Mouse (Mus musculus) neural tube, embryonic 12.5 days (tissue): ENCODE measurements around the gene Ablim2. TPM values are rescaled to one million over a fixed set of nuclear protein-coding genes. Genes with fewer than 3 reads are reported as not detected.

ENCODE experiments used
- ATAC-seq: fragments of 200-750 bp; cut with Nextera tagmentation; 2 replicates; pipeline ENCODE4 v1.8.0; 2017; ENCODE audit warnings: low read depth, mild to moderate bottlenecking, moderate TSS enrichment, moderate library complexity; ENCODE audit not compliant: low FRiP score
- H3K27ac ChIP-seq: fragments of 300-500 bp; sonication (generic); 2 replicates; pipeline ENCODE4 v1.5.1; 2016
- H3K27me3 ChIP-seq: fragments of 300-500 bp; sonication (generic); replicated peaks from 2 replicates; pipeline ENCODE4 v1.6.1; 2016; ENCODE audit warnings: mild to moderate bottlenecking
- H3K36me3 ChIP-seq: fragments of 300-500 bp; sonication (generic); 2 replicates; pipeline ENCODE4 v1.6.1; 2016; ENCODE audit warnings: mild to moderate bottlenecking
- H3K4me1 ChIP-seq: fragments of 300-500 bp; sonication (generic); 2 replicates; pipeline ENCODE4 v1.6.1; 2016
- H3K4me2 ChIP-seq: fragments of 300-500 bp; sonication (generic); replicated peaks from 2 replicates; pipeline ENCODE4 v1.6.1; 2016; ENCODE audit warnings: mild to moderate bottlenecking
- H3K4me3 ChIP-seq: fragments of 300-500 bp; sonication (generic); 2 replicates; pipeline ENCODE4 v1.5.1; 2016
- H3K9ac ChIP-seq: fragments of 300-500 bp; sonication (generic); 2 replicates; pipeline ENCODE4 v1.6.1; 2016; ENCODE audit warnings: mild to moderate bottlenecking
- H3K9me3 ChIP-seq: fragments of 300-500 bp; sonication (generic); 2 replicates; pipeline ENCODE4 v1.6.1; 2016; ENCODE audit warnings: mild to moderate bottlenecking
- WGBS: fragments of 180-500 bp; shearing (Covaris S2); methylation state at CpG from one replicate; pipeline ENCODE4 v1.1.7; 2016; 5-methylcytosine and 5-hydroxymethylcytosine counted together
- polyA plus RNA-seq: library from polyadenylated mRNA; unstranded; fragments of >200 nt; fragmentation: Nextera tagmentation; extraction: Ambion mirVana; gene quantifications from 2 replicates; pipeline ENCODE4 v1.2.1, GENCODE M21; 2016

Ablim2 gene
- polyA plus RNA-seq, 1 experiment from 2014 or later, result 4.4 TPM

DNA sequence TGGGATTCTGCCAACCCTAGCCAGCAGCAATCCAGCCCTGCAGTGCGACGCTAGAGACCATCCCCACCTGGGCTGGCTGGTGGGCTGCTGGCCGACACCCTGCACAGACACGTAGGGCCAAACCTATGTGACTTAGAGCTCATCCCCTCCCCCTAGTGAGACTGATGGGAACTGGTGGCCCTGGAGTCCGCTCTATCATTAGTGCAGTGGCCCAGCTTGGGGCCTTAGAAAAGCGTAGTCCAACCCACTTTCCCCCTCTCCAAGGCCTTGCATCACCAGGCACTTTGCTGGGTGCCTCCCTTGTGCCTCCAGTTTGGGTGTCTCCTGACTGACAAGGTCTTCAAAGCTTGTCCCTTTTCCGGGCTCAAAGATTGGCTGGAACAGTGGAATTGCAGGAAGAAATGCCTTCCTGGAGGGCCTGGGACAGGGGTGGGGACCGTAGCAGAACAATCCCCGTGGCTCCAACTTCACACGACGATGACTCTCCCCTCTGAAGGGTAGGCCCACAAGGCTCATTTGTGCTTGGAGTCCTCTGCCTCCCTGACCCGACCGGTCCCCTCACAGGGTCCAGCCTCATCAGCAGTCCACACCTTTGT, 16.4 kb upstream of the Ablim2 start:
- Histone ChIP-seq H3K36me3 (no peaks in the 10 kb centered on the region), H3K4me2 (no peak overlapping the region), H3K27ac (no peak overlapping the region), H3K4me3 (no peak overlapping the region), H3K9me3 (no peaks in the 10 kb centered on the region), H3K4me1 (no peaks in the 10 kb centered on the region), H3K27me3 (peaks cover 18% of the 10 kb centered on the region), H3K9ac (no peak overlapping the region)
- WGBS, result 45% methylated on average over 13 of the region's 13 CpGs
- no peak for ATAC-seq

DNA sequence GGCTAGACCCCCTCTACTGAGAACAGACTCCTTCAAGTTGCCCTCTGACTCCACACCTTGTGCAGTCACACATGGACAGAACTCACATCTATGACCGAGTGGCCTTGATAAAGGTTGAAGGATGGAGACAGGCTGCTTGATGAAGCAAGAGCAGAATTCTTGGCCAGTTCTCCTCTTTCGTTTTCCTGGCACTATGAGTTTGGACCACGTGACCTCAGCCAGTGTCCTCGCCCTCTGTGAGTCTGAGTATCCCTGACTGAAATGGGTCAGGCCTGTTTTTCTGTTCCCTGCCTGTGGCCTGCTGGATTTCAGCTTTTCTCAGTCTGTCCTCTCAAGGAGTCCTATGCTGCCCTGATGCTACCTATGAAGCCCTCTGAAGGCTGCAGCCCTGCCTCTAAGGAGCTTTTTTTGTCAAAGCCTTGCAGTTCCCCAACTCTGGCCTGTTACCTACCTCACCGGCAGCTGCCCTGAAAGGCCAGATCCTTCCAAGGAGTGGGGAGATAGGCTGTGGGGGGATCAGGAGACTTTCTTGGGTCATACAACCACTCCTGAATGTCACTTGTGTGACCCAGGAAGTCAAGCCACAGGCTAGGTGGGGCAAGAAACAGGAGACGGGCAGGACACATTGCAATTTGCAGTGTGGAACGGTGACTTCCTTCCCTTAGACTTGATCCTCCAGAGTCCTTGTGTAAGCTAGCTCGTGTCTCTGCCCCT, 14.3 kb upstream of the Ablim2 start:
- H3K9me3 ChIP-seq, result no peaks in the 10 kb centered on the region
- H3K9ac ChIP-seq, result no peak overlapping the region
- H3K4me3 ChIP-seq, result no peak overlapping the region
- H3K27me3 ChIP-seq, result peaks cover 18% of the 10 kb centered on the region
- no peaks in the 10 kb centered on the region for H3K4me1 ChIP-seq
- WGBS, result 80% methylated on average over 8 of the region's 8 CpGs
- no peak overlapping the region for H3K4me2 ChIP-seq
- no peaks in the 10 kb centered on the region for H3K36me3 ChIP-seq
- ATAC-seq, result no peak
- no peak overlapping the region for H3K27ac ChIP-seq

DNA sequence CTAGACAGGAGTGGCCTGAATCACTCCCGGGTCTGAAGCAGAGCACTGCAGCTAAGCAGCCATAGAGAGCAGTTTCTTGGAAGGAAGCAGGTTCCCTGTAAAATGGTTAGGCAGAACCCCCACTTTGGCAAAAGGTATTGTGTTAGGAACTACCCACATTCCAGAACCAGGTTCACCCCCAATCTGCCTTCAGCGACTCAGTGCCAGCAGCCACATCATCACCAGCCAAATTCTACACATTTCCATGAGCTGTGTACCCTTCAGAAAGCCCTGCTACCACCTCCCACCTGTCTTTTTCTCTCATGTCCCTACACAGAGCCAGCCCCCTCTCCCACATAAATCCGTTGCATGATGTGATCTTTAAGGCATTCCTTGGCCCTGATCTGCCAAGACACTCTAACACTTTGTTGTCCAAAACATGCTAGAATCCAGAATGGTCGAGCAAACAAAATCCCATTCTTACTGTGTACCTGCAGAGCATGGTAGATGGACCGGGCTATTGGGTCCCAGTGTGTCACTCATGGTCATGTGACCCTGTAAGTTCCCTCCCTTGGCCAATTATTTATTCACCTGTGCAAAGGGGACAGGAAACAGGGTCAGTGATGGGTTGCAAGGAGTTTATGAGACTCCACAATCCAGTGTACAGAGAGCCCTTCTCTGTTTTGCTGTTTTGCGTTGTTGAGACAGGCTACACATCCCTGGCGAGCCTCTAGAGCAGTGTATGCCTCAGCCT, 13.5 kb upstream of the Ablim2 start:
- Histone ChIP-seq H3K27ac (no peak overlapping the region), H3K4me3 (no peak overlapping the region), H3K9ac (no peak overlapping the region), H3K9me3 (no peaks in the 10 kb centered on the region), H3K27me3 (peaks cover 18% of the 10 kb centered on the region), H3K4me1 (no peaks in the 10 kb centered on the region), H3K4me2 (no peak overlapping the region), H3K36me3 (no peaks in the 10 kb centered on the region)
- ATAC-seq, result no peak
- 87% methylated on average over 7 of the region's 7 CpGs for WGBS

DNA sequence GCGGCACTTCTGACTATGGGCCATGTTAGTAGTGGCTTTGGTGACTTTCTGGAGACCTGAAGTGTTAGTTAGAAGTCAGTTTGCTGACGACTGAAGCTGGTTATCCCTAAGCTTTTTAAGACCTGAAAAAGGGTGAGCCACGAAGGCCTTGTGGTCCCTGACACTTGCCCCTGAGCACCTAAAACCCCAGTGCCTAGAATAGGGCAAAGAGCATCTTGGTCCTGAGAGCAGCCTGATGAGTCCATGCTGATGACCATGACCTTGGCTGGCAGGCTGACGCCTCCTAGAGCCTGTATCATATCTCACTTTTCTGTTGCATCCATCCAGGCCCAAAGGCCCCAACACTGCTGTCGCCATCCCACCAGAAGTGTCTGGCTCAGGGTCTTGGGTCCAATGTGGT, 12.3 kb upstream of the Ablim2 start:
- no peak for ATAC-seq
- WGBS, result 86% methylated on average over 5 of the region's 5 CpGs
- H3K27ac ChIP-seq, result no peak overlapping the region

DNA sequence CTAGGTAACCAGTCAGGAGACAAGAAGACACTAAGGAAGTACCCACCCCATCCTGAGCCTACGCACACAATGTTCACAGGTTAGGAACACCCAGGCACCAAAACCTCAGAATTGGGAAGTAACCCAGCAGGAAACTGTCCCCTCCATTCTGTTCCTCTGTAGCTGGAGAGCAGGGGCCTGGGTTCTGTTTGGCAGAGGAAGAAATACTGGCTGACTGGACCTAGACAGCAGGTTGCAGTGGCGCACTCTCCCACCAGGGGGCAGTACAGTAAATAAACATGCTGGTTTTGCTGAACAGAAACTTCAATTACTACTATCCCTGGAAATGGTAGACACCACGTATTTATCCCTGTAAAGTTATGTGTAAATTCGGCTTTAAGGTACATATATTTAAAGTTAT, 10.8 kb upstream of the Ablim2 start:
- no peaks in the 10 kb centered on the region for H3K27me3 ChIP-seq
- 29% methylated on average over 4 of the region's 4 CpGs for WGBS
- no peak overlapping the region for H3K27ac ChIP-seq
- H3K4me3 ChIP-seq, result no peak overlapping the region
- H3K4me1 ChIP-seq, result no peaks in the 10 kb centered on the region
- H3K9ac ChIP-seq, result no peak overlapping the region
- no peaks in the 10 kb centered on the region for H3K9me3 ChIP-seq
- no peaks in the 10 kb centered on the region for H3K36me3 ChIP-seq
- H3K4me2 ChIP-seq, result no peak overlapping the region
- ATAC-seq, result no peak

More for the DNA sequence above, 12.3 kb upstream of the Ablim2 start:
- H3K4me2 ChIP-seq, result no peak overlapping the region
- no peaks in the 10 kb centered on the region for H3K4me1 ChIP-seq
- no peaks in the 10 kb centered on the region for H3K9me3 ChIP-seq
- no peak overlapping the region for H3K4me3 ChIP-seq
- peaks cover 7% of the 10 kb centered on the region for H3K27me3 ChIP-seq
- no peak overlapping the region for H3K9ac ChIP-seq
- H3K36me3 ChIP-seq, result no peaks in the 10 kb centered on the region

DNA sequence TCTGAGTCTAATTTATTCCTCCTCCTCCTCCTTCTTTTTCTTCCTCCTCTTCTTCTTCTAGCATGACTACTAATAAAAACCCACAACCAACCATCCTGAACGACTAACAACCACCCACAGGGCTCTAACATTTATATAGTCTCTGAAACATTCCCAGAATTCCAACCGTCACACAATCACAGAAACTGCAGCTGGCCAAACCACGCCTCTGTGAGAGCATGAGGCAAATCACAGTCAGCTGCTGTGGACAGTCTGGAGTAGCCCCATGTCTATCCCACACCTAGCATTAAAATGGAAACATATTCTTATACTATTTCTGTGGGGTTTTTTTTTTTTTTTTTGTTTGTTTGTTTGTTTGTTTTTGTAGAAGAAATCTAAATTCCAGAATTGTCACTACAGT, 8.3 kb upstream of the Ablim2 start:
- H3K9ac ChIP-seq, result no peak overlapping the region

DNA sequence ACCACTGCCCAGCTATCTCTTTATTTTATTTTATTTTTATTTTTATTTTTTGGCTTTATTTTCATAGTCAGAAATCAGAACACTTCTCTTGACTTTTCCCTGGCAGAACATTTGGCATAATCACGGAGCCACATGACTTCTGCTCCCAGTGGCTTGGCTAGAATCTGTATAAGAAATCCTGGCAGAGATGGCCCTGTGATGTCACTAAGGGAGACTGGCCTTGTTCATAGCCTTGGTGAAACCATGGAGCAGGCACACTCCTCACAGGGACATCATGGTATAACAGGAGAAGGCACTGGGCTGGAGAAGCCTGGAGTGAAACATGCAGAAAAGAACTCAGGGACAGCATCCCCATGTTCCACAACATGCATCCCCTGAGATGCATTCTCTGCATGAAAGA, 7.7 kb upstream of the Ablim2 start:
- no peaks in the 10 kb centered on the region for H3K27me3 ChIP-seq
- no peak overlapping the region for H3K4me3 ChIP-seq
- H3K9me3 ChIP-seq, result no peaks in the 10 kb centered on the region
- no peak for ATAC-seq
- no peak overlapping the region for H3K4me2 ChIP-seq
- H3K9ac ChIP-seq, result no peak overlapping the region
- H3K27ac ChIP-seq, result no peak overlapping the region
- no peaks in the 10 kb centered on the region for H3K36me3 ChIP-seq
- no peaks in the 10 kb centered on the region for H3K4me1 ChIP-seq
- WGBS, result 88% methylated on average over 1 of the region's 1 CpGs

More for the DNA sequence above, 8.3 kb upstream of the Ablim2 start:
- Histone ChIP-seq H3K36me3 (no peaks in the 10 kb centered on the region), H3K9me3 (no peaks in the 10 kb centered on the region), H3K4me2 (no peak overlapping the region), H3K27me3 (no peaks in the 10 kb centered on the region), H3K27ac (no peak overlapping the region), H3K4me1 (no peaks in the 10 kb centered on the region), H3K4me3 (no peak overlapping the region)
- WGBS, result 51% methylated on average over 3 of the region's 3 CpGs
- no peak for ATAC-seq

DNA sequence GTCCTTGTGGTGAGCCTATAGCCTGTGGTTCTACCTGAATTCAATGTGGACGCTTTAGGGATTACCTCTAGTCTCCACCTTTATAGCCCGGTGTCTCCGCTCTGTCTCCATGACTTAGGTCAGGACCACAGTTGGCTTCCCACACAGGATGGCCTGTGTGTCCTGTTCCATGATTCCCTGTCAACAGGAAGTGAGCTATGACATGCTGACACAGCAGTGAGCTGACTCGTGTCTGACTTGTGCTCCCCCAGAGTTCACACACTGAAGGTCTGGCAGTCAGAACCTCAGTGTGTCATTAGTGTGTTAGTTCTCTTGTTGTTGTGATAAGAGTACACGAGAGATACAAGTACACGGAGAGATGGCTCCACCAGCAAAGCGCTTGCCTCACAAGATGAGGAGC, 6.7 kb upstream of the Ablim2 start:
- 83% methylated on average over 7 of the region's 7 CpGs for WGBS
- no peaks in the 10 kb centered on the region for H3K36me3 ChIP-seq
- no peaks in the 10 kb centered on the region for H3K27me3 ChIP-seq
- no peak for ATAC-seq
- H3K9ac ChIP-seq, result no peak overlapping the region
- no peak overlapping the region for H3K27ac ChIP-seq
- no peaks in the 10 kb centered on the region for H3K4me1 ChIP-seq
- H3K4me2 ChIP-seq, result no peak overlapping the region
- H3K9me3 ChIP-seq, result no peaks in the 10 kb centered on the region
- H3K4me3 ChIP-seq, result no peak overlapping the region

DNA sequence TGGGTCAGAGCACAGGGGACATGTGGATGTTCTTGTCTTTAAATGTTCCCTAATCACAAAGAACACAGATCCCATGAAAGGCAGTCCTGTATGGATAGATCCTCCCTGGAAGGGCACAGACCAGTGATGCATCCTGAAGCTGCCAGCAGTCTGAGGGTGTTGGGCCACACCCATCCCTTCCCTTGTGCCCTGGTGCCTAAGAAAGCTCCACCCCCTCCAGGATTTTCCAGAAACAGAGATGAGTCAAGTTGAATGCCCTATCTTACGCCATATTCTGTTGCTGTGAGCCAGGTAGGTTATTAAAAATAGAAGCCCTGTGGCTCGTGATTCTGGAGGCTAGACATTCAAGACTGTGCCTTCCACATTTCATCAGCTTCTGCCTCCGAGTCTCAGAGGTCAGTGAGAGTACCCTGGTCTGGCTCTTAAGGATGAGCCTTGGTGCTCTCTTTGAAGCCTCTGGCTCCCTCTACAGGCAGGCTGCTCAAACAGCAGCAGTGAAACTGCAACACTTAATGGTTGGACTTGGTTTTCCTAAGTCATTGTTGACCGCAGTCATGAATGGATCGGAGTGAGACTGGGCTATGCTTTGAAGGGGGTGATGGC, 2.4 kb upstream of the Ablim2 start:
- 21% methylated on average over 5 of the region's 5 CpGs for WGBS
- no peak overlapping the region for H3K9ac ChIP-seq

DNA sequence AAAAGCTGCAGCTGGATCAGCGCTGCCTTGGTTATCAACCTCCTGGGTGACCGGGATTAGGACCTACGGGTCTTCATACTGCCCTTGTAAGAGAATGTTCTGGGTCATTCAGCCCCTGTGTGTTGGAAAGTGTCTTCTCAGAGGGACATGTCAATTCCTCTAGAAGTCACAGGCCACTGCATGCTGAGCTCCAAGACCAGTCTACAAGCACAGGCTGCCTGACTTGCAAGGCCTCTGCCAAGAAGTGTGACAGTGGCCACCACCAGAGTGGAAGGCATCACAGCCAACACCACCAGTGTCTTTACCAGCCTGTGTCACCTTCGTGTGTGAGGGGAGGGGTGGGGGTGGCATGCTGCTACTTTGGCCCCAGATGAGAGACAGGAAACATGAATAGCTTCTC, 1.7 kb upstream of the Ablim2 start:
- ATAC-seq, result no peak
- Histone ChIP-seq H3K4me3 (no peak overlapping the region), H3K4me1 (peaks cover 11% of the 10 kb centered on the region), H3K27me3 (peaks cover 31% of the 10 kb centered on the region), H3K4me2 (no peak overlapping the region), H3K27ac (no peak overlapping the region), H3K9ac (no peak overlapping the region), H3K36me3 (no peaks in the 10 kb centered on the region), H3K9me3 (no peaks in the 10 kb centered on the region)
- 68% methylated on average over 4 of the region's 4 CpGs for WGBS

More for the DNA sequence above, 2.4 kb upstream of the Ablim2 start:
- H3K4me3 ChIP-seq, result no peak overlapping the region
- H3K27ac ChIP-seq, result no peak overlapping the region
- H3K4me1 ChIP-seq, result peaks cover 11% of the 10 kb centered on the region
- peaks cover 26% of the 10 kb centered on the region for H3K27me3 ChIP-seq
- ATAC-seq, result no peak
- no peaks in the 10 kb centered on the region for H3K36me3 ChIP-seq
- H3K4me2 ChIP-seq, result no peak overlapping the region
- H3K9me3 ChIP-seq, result no peaks in the 10 kb centered on the region

DNA sequence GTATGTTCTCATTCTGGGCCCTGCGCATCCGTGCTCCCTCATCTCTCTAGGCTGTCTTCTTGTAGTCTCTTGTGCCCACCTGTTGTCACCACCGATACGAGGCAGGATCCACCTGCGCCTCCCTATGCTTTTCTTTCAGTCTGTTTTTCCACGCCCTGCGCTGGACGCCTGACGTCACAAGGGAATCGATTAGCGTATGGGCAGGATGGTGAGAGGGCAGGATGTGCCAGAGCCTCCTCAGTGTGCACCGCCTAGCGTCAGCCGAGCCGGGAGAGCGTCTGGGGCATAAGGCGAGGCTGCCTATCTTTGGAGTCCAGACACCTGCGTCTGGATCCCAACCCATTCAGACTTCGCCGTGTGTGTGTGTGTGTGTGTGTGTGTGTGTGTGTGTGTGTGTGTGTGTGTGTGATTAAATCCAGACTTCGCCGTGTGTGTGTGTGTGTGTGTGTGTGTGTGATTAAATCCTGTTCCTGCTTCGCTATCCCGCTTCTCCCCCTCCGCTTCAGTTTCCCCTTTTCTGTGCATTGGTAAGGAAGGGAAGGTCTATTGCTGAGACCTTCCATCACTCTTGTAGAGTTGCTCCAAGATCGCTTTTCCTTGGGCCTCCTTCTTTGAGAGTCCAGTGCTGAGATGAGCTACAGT, 562 bp upstream of the Ablim2 start:
- Histone ChIP-seq H3K27ac (no peak overlapping the region), H3K4me3 (peak overlapping the region; percentile 46), H3K36me3 (no peaks in the 10 kb centered on the region), H3K4me2 (peak overlapping the region; percentile 97), H3K4me1 (peaks cover 11% of the 10 kb centered on the region), H3K27me3 (peaks cover 31% of the 10 kb centered on the region), H3K9ac (peak overlapping the region; percentile 36), H3K9me3 (no peaks in the 10 kb centered on the region)
- WGBS, result 10% methylated on average over 21 of the region's 26 CpGs
- peak; percentile 45; the same call in 1 of the 2 replicates for ATAC-seq
